Mouse (Mus musculus): ENCODE results near the gene Peak1. TPM values are rescaled to one million over a fixed set of nuclear protein-coding genes. Genes with fewer than 3 reads are reported as not detected.

Gene Peak1
- total RNA-seq (2014; fragmentation: Nextera tagmentation) (16.0 and 25.3 TPM in 2 replicates), total RNA-seq (2017) (8.8 and 11.6 TPM in 2 replicates)

- ATAC-seq (replicated peaks; ENCODE audit: poor library complexity, severe bottlenecking) = peak; percentile 83
These were observed at the start of gene Peak1, which contains the start of gene Hmg20a for GRCm38 (mm10) chr9:56417948-56418737. Gene Peak1, minus strand, starts transcription at chr9:56418067. Gene Hmg20a, plus strand, starts transcription at chr9:56418609.

- ATAC-seq (replicated peaks; ENCODE audit: poor library complexity, severe bottlenecking) = no peak
These were observed 48.4 kb upstream of the Peak1 start for GRCm38 (mm10) chr9:56466251-56466650.

GRCm38 (mm10) chr9:56464863-56465654, 47.2 kb upstream of the Peak1 start:
- peak; percentile 95 for ATAC-seq (replicated peaks; ENCODE audit: poor library complexity, severe bottlenecking)

GRCm38 (mm10) chr9:56463686-56464515, 46.0 kb upstream of the Peak1 start:
- peak; percentile 36 for ATAC-seq (replicated peaks; ENCODE audit: poor library complexity, severe bottlenecking)

GRCm38 (mm10) chr9:56463046-56463445, 45.2 kb upstream of the Peak1 start:
- no peak for ATAC-seq (replicated peaks; ENCODE audit: poor library complexity, severe bottlenecking)

GRCm38 (mm10) chr9:56462606-56463005, 44.7 kb upstream of the Peak1 start:
- ATAC-seq (replicated peaks; ENCODE audit: poor library complexity, severe bottlenecking) = no peak

GRCm38 (mm10) chr9:56460987-56461386, 43.1 kb upstream of the Peak1 start:
- ATAC-seq (replicated peaks; ENCODE audit: poor library complexity, severe bottlenecking) = no peak

- ATAC-seq (replicated peaks; ENCODE audit: poor library complexity, severe bottlenecking) = no peak
These were observed 38.6 kb upstream of the Peak1 start for GRCm38 (mm10) chr9:56456426-56456825.

- ATAC-seq (replicated peaks; ENCODE audit: poor library complexity, severe bottlenecking) = no peak
These were observed 35.4 kb upstream of the Peak1 start for GRCm38 (mm10) chr9:56453038-56453815.

- no peak for ATAC-seq (replicated peaks; ENCODE audit: poor library complexity, severe bottlenecking)
These were observed 33.7 kb upstream of the Peak1 start for GRCm38 (mm10) chr9:56451570-56451969.

- ATAC-seq (replicated peaks; ENCODE audit: poor library complexity, severe bottlenecking) = no peak
These were observed 21.8 kb upstream of the Peak1 start for GRCm38 (mm10) chr9:56439699-56440098.

GRCm38 (mm10) chr9:56437300-56437892, 19.5 kb upstream of the Peak1 start:
- ATAC-seq (replicated peaks; ENCODE audit: poor library complexity, severe bottlenecking) = peak; percentile 97

GRCm38 (mm10) chr9:56435821-56436526, 18.1 kb upstream of the Peak1 start:
- ATAC-seq (replicated peaks; ENCODE audit: poor library complexity, severe bottlenecking) = no peak

GRCm38 (mm10) chr9:56424861-56425260, 7.0 kb upstream of the Peak1 start:
- ATAC-seq (replicated peaks; ENCODE audit: poor library complexity, severe bottlenecking) = no peak

GRCm38 (mm10) chr9:56421991-56422390, 4.1 kb upstream of the Peak1 start:
- no peak for ATAC-seq (replicated peaks; ENCODE audit: poor library complexity, severe bottlenecking)

GRCm38 (mm10) chr9:56420892-56421601, 3.2 kb upstream of the Peak1 start:
- no peak for ATAC-seq (replicated peaks; ENCODE audit: poor library complexity, severe bottlenecking)

- ATAC-seq (replicated peaks; ENCODE audit: poor library complexity, severe bottlenecking) = no peak
These were observed 2.4 kb upstream of the Peak1 start for GRCm38 (mm10) chr9:56420236-56420635.

GRCm38 (mm10) chr9:56418738-56419239, 922 bp upstream of the Peak1 start:
- ATAC-seq (replicated peaks; ENCODE audit: poor library complexity, severe bottlenecking) = peak; percentile 69
